Mouse (Mus musculus) small intestine, adult 2 months (tissue): ENCODE measurements at regions not wholly inside any gene's neighbourhood (a gene's known extent, or its start where the extent isn't known, plus 50 kb on each side); places are given as distances from the start of the nearest gene placed in this dataset.

ENCODE experiments used
- CTCF ChIP-seq: fragments of 200-500 bp; IDR thresholded peaks from 2 replicates; pipeline ENCODE4 v1.5.1; 2012; ENCODE audit warnings: low read depth, mild to moderate bottlenecking, control low read depth, inconsistent platforms, low read length, moderate library complexity, mixed read lengths; ENCODE audit not compliant: insufficient replicate concordance, insufficient read length; ENCODE audit errors: extremely low read depth
- POLR2A ChIP-seq: fragments of 200-500 bp; IDR thresholded peaks from 2 replicates; pipeline ENCODE4 v1.6.1; 2012; ENCODE audit warnings: low read depth, mild to moderate bottlenecking, control low read depth, inconsistent platforms, low read length, moderate library complexity

- TF ChIP-seq POLR2A (no peak), CTCF (no peak)
Measured at GRCm38 (mm10) chr5:64690148-64690547, 113.0 kb upstream of the Klf3 start.
